Mouse (Mus musculus) liver, postnatal 0 days (tissue): ENCODE measurements around the gene Ddc. TPM values are rescaled to one million over a fixed set of nuclear protein-coding genes. Genes with fewer than 3 reads are reported as not detected.

ENCODE experiments used
- ATAC-seq: fragments of 200-750 bp; cut with Nextera tagmentation; 2 replicates; pipeline ENCODE4 v1.8.0; 2017; ENCODE audit warnings: mild to moderate bottlenecking, moderate library complexity
- DNase-seq: peaks from one replicate; pipeline ENCODE4 v3.0.0-alpha.2; 2016
- H3K27ac ChIP-seq: fragments of 300-500 bp; sonication (generic); 2 replicates; pipeline ENCODE4 v1.5.1; 2014; ENCODE audit warnings: antibody characterized with exemption, moderate library complexity, mild to moderate bottlenecking, low read depth
- H3K27me3 ChIP-seq: fragments of 300-500 bp; sonication (generic); 2 replicates; pipeline ENCODE4 v1.6.1; 2014; ENCODE audit warnings: low read length, control low read depth, mixed read lengths; ENCODE audit not compliant: insufficient read depth
- H3K36me3 ChIP-seq: fragments of 300-500 bp; sonication (generic); replicated peaks from 2 replicates; pipeline ENCODE4 v1.6.1; 2014; ENCODE audit warnings: mild to moderate bottlenecking, control low read depth, low read length, moderate library complexity, mixed read lengths; ENCODE audit not compliant: insufficient read depth
- H3K4me1 ChIP-seq: fragments of 300-500 bp; sonication (generic); 2 replicates; pipeline ENCODE4 v1.6.1; 2014; ENCODE audit warnings: antibody characterized with exemption, mild to moderate bottlenecking, control low read depth; ENCODE audit not compliant: insufficient read depth
- H3K4me2 ChIP-seq: fragments of 300-500 bp; sonication (generic); 2 replicates; pipeline ENCODE4 v1.6.1; 2014; ENCODE audit warnings: low read depth, mild to moderate bottlenecking, low read length, moderate library complexity, mixed read lengths
- H3K4me3 ChIP-seq: fragments of 300-500 bp; sonication (generic); 2 replicates; pipeline ENCODE4 v1.5.1; 2014; ENCODE audit warnings: low read depth, low read length
- H3K9ac ChIP-seq: fragments of 300-500 bp; sonication (generic); replicated peaks from 2 replicates; pipeline ENCODE4 v1.6.1; 2014; ENCODE audit warnings: mild to moderate bottlenecking, moderate library complexity
- H3K9me3 ChIP-seq: fragments of 300-500 bp; sonication (generic); 2 replicates; pipeline ENCODE4 v1.6.1; 2016; ENCODE audit warnings: mild to moderate bottlenecking, control low read depth, low read length, mixed read lengths
- CTCF ChIP-seq: sonication (generic); IDR thresholded peaks from 2 replicates; pipeline ENCODE4 v1.5.1; 2016; ENCODE audit warnings: antibody characterized with exemption, low read depth
- EP300 ChIP-seq: IDR thresholded peaks from 2 replicates; pipeline ENCODE4 v1.6.1; 2016; ENCODE audit warnings: antibody characterized with exemption, low read depth, mild to moderate bottlenecking
- WGBS: fragments of 180-500 bp; shearing (Covaris S2); extraction: QIAGEN DNeasy Blood & Tissue Kit; methylation state at CpG from one replicate; pipeline ENCODE4 v1.1.7; 2014; ENCODE audit not compliant: insufficient replicate concordance; 5-methylcytosine and 5-hydroxymethylcytosine counted together
- polyA plus RNA-seq: library from polyadenylated mRNA; unstranded; fragments of >200 nt; fragmentation: Nextera tagmentation; extraction: Ambion mirVana; gene quantifications from 2 replicates; pipeline ENCODE4 v1.2.1, GENCODE M21; 2015

The Ddc gene
- polyA plus RNA-seq, 1 experiment from 2014 or later: 17.5 TPM

DNA sequence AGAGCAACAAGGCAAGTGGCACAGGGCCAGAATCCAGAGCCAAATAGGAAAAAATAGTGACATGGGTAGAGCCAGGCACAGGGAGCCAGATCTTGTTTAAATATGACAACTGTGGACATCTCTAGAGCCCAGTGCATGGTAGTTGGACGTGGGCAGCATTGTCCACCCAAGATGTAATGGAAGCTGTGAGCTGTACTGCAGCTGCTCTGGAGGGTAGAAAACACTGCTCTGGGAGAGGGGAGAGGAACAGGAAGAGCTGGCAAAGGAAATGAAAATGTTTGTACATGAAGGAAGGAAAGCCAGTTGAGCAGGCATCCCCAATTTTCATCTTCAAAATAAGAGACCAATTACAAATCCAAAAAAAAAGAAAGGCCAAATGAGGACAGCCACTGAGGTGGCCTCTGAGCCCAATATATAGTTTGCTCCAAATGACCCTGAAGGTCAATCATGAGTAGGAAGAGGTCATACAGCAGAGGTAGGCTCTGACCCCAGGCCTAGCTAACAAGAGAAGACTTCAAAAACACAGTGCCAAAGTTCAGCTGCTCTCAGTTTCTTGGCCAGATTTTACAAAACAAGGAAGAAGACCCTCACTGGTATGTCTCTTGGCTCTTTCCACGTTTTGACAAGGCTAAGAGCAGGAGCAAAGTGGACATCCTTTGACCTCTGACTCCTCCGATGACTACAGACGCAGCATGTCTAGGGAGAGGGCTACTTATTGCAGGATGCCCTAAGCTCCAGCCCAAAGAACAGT is 121.7 kb downstream of the Ddc start:
- TF ChIP-seq CTCF (no peak), EP300 (no peak)
- H3K27me3 ChIP-seq: no peaks in the 10 kb centered on the region
- 74% methylated on average over 4 of the region's 4 CpGs for WGBS

GRCm38 (mm10) chr11:11774893-11775292 is 123.1 kb downstream of the Ddc start:
- H3K36me3 ChIP-seq: peaks cover 6% of the 10 kb centered on the region; the same call in 1 of the 2 replicates
- H3K9me3 ChIP-seq: no peaks in the 10 kb centered on the region
- no peak overlapping the region for H3K4me2 ChIP-seq
- no peak overlapping the region for H3K27ac ChIP-seq
- TF ChIP-seq CTCF: no peak
- no peak for TF ChIP-seq EP300
- DNase-seq (no peak), ATAC-seq (no peak)
- no peaks in the 10 kb centered on the region for H3K27me3 ChIP-seq
- 81% methylated on average over 5 of the region's 5 CpGs for WGBS
- peaks cover 4% of the 10 kb centered on the region for H3K4me1 ChIP-seq
- no peak overlapping the region for H3K4me3 ChIP-seq
- no peak overlapping the region for H3K9ac ChIP-seq

More for the DNA sequence above, 121.7 kb downstream of the Ddc start:
- 0 out of 2 replicates have a peak overlapping the region, but pooled peaks have one; percentile 11 for H3K27ac ChIP-seq
- ATAC-seq (no peak), DNase-seq (no peak)
- H3K9me3 ChIP-seq: no peaks in the 10 kb centered on the region
- peaks cover 4% of the 10 kb centered on the region; the same call in 1 of the 2 replicates for H3K4me1 ChIP-seq
- H3K36me3 ChIP-seq: peaks cover under 1% of the 10 kb centered on the region; the same call in 1 of the 2 replicates
- no peak overlapping the region for H3K4me2 ChIP-seq
- H3K9ac ChIP-seq: no peak overlapping the region
- H3K4me3 ChIP-seq: no peak overlapping the region

- H3K36me3 ChIP-seq: peaks cover 8% of the 10 kb centered on the region; the same call in 1 of the 2 replicates
- H3K27ac ChIP-seq: no peak overlapping the region
- H3K4me3 ChIP-seq: no peak overlapping the region
- no peak overlapping the region for H3K9ac ChIP-seq
- TF ChIP-seq CTCF (no peak), EP300 (no peak)
- no peak overlapping the region for H3K4me2 ChIP-seq
- ATAC-seq (no peak), DNase-seq (no peak)
- peaks cover 4% of the 10 kb centered on the region for H3K4me1 ChIP-seq
- no peaks in the 10 kb centered on the region for H3K27me3 ChIP-seq
- 95% methylated on average over 4 of the region's 4 CpGs for WGBS
- H3K9me3 ChIP-seq: no peaks in the 10 kb centered on the region
Observed at GRCm38 (mm10) chr11:11774384-11774783, 123.6 kb downstream of the Ddc start.

- Histone ChIP-seq H3K27ac (no peak overlapping the region), H3K36me3 (peaks cover 20% of the 10 kb centered on the region), H3K4me3 (no peak overlapping the region), H3K4me1 (peaks cover 4% of the 10 kb centered on the region), H3K9ac (no peak overlapping the region), H3K9me3 (no peaks in the 10 kb centered on the region), H3K27me3 (no peaks in the 10 kb centered on the region), H3K4me2 (no peak overlapping the region)
- ATAC-seq: no peak
- no peak for DNase-seq
- 81% methylated on average over 4 of the region's 4 CpGs for WGBS
- TF ChIP-seq CTCF: no peak
- TF ChIP-seq EP300: no peak
Observed at GRCm38 (mm10) chr11:11772196-11772595, 125.7 kb downstream of the Ddc start.

- WGBS: 91% methylated on average over 3 of the region's 3 CpGs
- no peak overlapping the region for H3K4me2 ChIP-seq
- no peak overlapping the region for H3K27ac ChIP-seq
- no peak overlapping the region for H3K9ac ChIP-seq
- DNase-seq (no peak), ATAC-seq (no peak)
- no peak overlapping the region for H3K4me3 ChIP-seq
- no peak for TF ChIP-seq CTCF
- no peak for TF ChIP-seq EP300
- no peaks in the 10 kb centered on the region for H3K27me3 ChIP-seq
- H3K4me1 ChIP-seq: no peaks in the 10 kb centered on the region; the same call in 1 of the 2 replicates
- H3K36me3 ChIP-seq: peaks cover 28% of the 10 kb centered on the region
- no peaks in the 10 kb centered on the region for H3K9me3 ChIP-seq
Observed at GRCm38 (mm10) chr11:11770691-11771090, 127.3 kb downstream of the Ddc start.

DNA sequence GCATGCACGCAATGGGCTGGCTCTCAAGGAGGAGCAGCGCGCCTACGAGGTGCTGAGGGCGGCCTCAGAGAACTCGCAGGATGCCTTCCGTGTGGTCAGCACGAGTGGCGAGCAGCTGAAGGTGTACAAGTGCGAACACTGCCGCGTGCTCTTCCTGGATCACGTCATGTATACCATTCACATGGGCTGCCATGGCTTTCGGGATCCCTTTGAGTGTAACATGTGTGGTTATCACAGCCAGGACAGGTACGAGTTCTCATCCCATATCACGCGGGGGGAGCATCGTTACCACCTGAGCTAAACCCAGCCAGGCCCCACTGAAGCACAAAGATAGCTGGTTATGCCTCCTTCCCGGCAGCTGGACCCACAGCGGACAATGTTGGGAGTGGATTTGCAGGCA is 128.7 kb downstream of the Ddc start:
- peaks cover 32% of the 10 kb centered on the region for H3K36me3 ChIP-seq
- ATAC-seq: no peak
- no peak for TF ChIP-seq CTCF
- no peak for TF ChIP-seq EP300

More for the DNA sequence above, 128.7 kb downstream of the Ddc start:
- Histone ChIP-seq H3K27ac (no peak overlapping the region), H3K4me2 (no peak overlapping the region), H3K9ac (no peak overlapping the region), H3K4me1 (peaks cover 3% of the 10 kb centered on the region; the same call in 1 of the 2 replicates), H3K9me3 (no peaks in the 10 kb centered on the region), H3K4me3 (no peak overlapping the region), H3K27me3 (no peaks in the 10 kb centered on the region)
- no peak for DNase-seq
- 91% methylated on average over 20 of the region's 20 CpGs for WGBS
